ENCODE assay signal across 8 mouse cellular contexts in the genomic region with DNA sequence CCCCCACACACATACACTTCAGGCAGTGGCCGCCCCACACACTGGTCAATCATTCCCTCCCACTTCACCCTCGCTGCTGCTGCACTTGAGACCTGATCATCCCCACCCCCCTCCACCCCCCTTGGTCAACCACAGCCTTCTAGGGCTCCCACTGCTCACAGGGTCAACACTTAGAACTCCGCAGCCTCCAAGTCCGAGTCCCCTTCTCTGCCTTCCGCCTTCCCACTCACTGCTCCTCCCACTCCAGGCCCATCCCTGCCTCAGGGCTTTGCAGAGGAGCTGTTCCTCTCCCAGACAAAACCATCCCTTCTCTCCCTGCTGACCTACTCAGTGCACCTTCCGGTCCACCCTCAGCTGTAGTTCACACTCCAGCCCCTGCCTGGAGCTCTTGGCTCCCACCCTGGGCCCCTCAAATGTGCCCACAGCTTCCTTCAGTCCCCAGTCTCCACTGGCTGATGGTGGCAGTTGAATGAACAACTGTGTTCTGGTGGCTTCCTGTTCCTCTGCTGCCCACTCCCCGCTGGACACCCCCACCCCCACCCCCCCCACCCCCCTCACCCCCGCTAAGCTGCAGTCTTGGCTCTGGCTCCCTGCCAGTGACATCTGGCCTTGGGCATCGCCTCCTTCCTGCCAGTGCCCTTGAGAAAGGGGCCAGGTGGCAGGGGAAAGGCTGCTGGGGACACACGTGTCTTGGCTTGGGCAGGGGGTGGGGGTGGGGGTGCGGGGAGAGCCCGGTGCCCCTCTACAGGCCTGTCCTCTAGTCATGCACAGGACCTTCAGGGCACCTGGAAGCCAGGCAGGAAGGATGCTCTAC. TPM values are rescaled to one million over a fixed set of nuclear protein-coding genes. Genes with fewer than 3 reads are reported as not detected.
DNase-seq lines count a peak whose midpoint lies in the region; ATAC-seq lines count a peak whose summit lies in the region.

No protein-coding gene starts in this region.

- no peak for ATAC-seq in forebrain, embryonic 13.5 days
- 0 out of 2 replicates have a peak, but pooled peaks have one; percentile 5 for ATAC-seq in hindbrain, embryonic 14.5 days (ENCODE audit: low FRiP score)
- peak; percentile 50 for ATAC-seq in lung, embryonic 15.5 days (ENCODE audit: borderline replicate concordance, extremely low read depth, low FRiP score, low TSS enrichment)

- H3K4me1 ChIP-seq in forebrain, embryonic 13.5 days = peaks cover 43% of the 10 kb centered on the region
- H3K4me1 ChIP-seq in hindbrain, embryonic 14.5 days (replicated peaks; ENCODE audit: control insufficient read depth, insufficient read depth, low read length) = peaks cover 30% of the 10 kb centered on the region
- H3K4me1 ChIP-seq in lung, embryonic 15.5 days = peaks cover 49% of the 10 kb centered on the region

- H3K9me3 ChIP-seq in forebrain, embryonic 13.5 days (replicated peaks) = no peaks in the 10 kb centered on the region
- H3K9me3 ChIP-seq in hindbrain, embryonic 14.5 days (ENCODE audit: control insufficient read depth, low read length) = no peaks in the 10 kb centered on the region
- H3K9me3 ChIP-seq in lung, embryonic 15.5 days = no peaks in the 10 kb centered on the region

- 2% methylated on average over 11 of the region's 12 CpGs for WGBS in forebrain, embryonic 13.5 days
- WGBS in hindbrain, embryonic 14.5 days = 6% methylated on average over 12 of the region's 12 CpGs
- 5% methylated on average over 10 of the region's 12 CpGs for WGBS in lung, embryonic 15.5 days

- peak; percentile 59 for DNase-seq in embryo, embryonic 10 days (ENCODE audit: low spot score)
- no peak for DNase-seq in embryo, embryonic 9.5 days (ENCODE audit: extremely low spot score)
- peak; percentile 62 for DNase-seq in ZHBTc4 (ENCODE audit: low read depth, low spot score)
- no peak for DNase-seq in hindbrain, embryonic 14.5 days (ENCODE audit: low spot score)
- peak; percentile 91 for DNase-seq in retina, postnatal 1 day
- DNase-seq in spleen, adult 18-20 months = no peak

- H3K36me3 ChIP-seq in forebrain, embryonic 13.5 days (ENCODE audit: poor library complexity, severe bottlenecking) = no peaks in the 10 kb centered on the region
- H3K36me3 ChIP-seq in hindbrain, embryonic 14.5 days (replicated peaks; ENCODE audit: control insufficient read depth, insufficient read depth) = no peaks in the 10 kb centered on the region
- H3K36me3 ChIP-seq in lung, embryonic 15.5 days = no peaks in the 10 kb centered on the region

- H3K9ac ChIP-seq in forebrain, embryonic 13.5 days = no peak overlapping the region
- peak overlapping the region; percentile 9; the same call in 1 of the 2 replicates for H3K9ac ChIP-seq in hindbrain, embryonic 14.5 days
- H3K9ac ChIP-seq in lung, embryonic 15.5 days = peak overlapping the region; percentile 45

- no peak overlapping the region for H3K4me3 ChIP-seq in forebrain, embryonic 13.5 days
- no peak overlapping the region for H3K4me3 ChIP-seq in hindbrain, embryonic 14.5 days (replicated peaks; ENCODE audit: low read length)
- peak overlapping the region; percentile 30 for H3K4me3 ChIP-seq in lung, embryonic 15.5 days

- peak overlapping the region; percentile 45 for H3K4me2 ChIP-seq in forebrain, embryonic 13.5 days
- H3K4me2 ChIP-seq in hindbrain, embryonic 14.5 days (replicated peaks) = peak overlapping the region; percentile 41
- H3K4me2 ChIP-seq in lung, embryonic 15.5 days = peak overlapping the region; percentile 68

- peak overlapping the region; percentile 48; the same call in 1 of the 2 replicates for H3K27ac ChIP-seq in forebrain, embryonic 13.5 days
- H3K27ac ChIP-seq in hindbrain, embryonic 14.5 days = peak overlapping the region; percentile 38; the same call in 1 of the 2 replicates
- peak overlapping the region; percentile 89 for H3K27ac ChIP-seq in lung, embryonic 15.5 days

- H3K27me3 ChIP-seq in forebrain, embryonic 13.5 days = peaks cover 85% of the 10 kb centered on the region
- peaks cover 48% of the 10 kb centered on the region for H3K27me3 ChIP-seq in hindbrain, embryonic 14.5 days (ENCODE audit: control insufficient read depth, insufficient read depth, low read length)
- peaks cover 17% of the 10 kb centered on the region for H3K27me3 ChIP-seq in lung, embryonic 15.5 days

RNA-seq across cellular contexts. Expression of a gene that starts 3.5 kb away (rescaled TPM):
- 1.8 and 4.1 TPM in 2 replicates for polyA plus RNA-seq in forebrain, embryonic 13.5 days (2015; fragmentation: Nextera tagmentation; extraction: Ambion mirVana)
- polyA plus RNA-seq in hindbrain, embryonic 14.5 days (2014; fragmentation: Nextera tagmentation; extraction: Ambion mirVana) = 4.2 and 4.8 TPM in 2 replicates
- 28.1 and 29.3 TPM in 2 replicates for polyA plus RNA-seq in lung, embryonic 15.5 days (2015; fragmentation: Nextera tagmentation; extraction: Ambion mirVana)

RNA-seq across cellular contexts. Expression of a gene that starts 8.7 kb away (rescaled TPM):
- 2.0 and 3.7 TPM in 2 replicates for polyA plus RNA-seq in forebrain, embryonic 13.5 days (2015; fragmentation: Nextera tagmentation; extraction: Ambion mirVana)
- polyA plus RNA-seq in hindbrain, embryonic 14.5 days (2014; fragmentation: Nextera tagmentation; extraction: Ambion mirVana) = 0.90 and 1.1 TPM in 2 replicates
- polyA plus RNA-seq in lung, embryonic 15.5 days (2015; fragmentation: Nextera tagmentation; extraction: Ambion mirVana) = 0.66 and 0.78 TPM in 2 replicates

RNA-seq across cellular contexts. Expression of a gene that starts 23.0 kb away (rescaled TPM):
- polyA plus RNA-seq in forebrain, embryonic 13.5 days (2015; fragmentation: Nextera tagmentation; extraction: Ambion mirVana) = 15.1 and 17.7 TPM in 2 replicates
- polyA plus RNA-seq in hindbrain, embryonic 14.5 days (2014; fragmentation: Nextera tagmentation; extraction: Ambion mirVana) = 24.5 and 29.7 TPM in 2 replicates
- polyA plus RNA-seq in lung, embryonic 15.5 days (2015; fragmentation: Nextera tagmentation; extraction: Ambion mirVana) = 39.3 and 49.7 TPM in 2 replicates

RNA-seq across cellular contexts. Expression of a gene that starts 30.3 kb away (rescaled TPM):
- polyA plus RNA-seq in forebrain, embryonic 13.5 days (2015; fragmentation: Nextera tagmentation; extraction: Ambion mirVana) = 56.6 and 65.3 TPM in 2 replicates
- polyA plus RNA-seq in hindbrain, embryonic 14.5 days (2014; fragmentation: Nextera tagmentation; extraction: Ambion mirVana) = 39.9 and 42.1 TPM in 2 replicates
- 41.1 TPM in 2 replicates for polyA plus RNA-seq in lung, embryonic 15.5 days (2015; fragmentation: Nextera tagmentation; extraction: Ambion mirVana)

RNA-seq across cellular contexts. Expression of a gene that starts 31.0 kb away (rescaled TPM):
- polyA plus RNA-seq in forebrain, embryonic 13.5 days (2015; fragmentation: Nextera tagmentation; extraction: Ambion mirVana) = 6.4 and 6.9 TPM in 2 replicates
- 11.8 and 12.6 TPM in 2 replicates for polyA plus RNA-seq in hindbrain, embryonic 14.5 days (2014; fragmentation: Nextera tagmentation; extraction: Ambion mirVana)
- polyA plus RNA-seq in lung, embryonic 15.5 days (2015; fragmentation: Nextera tagmentation; extraction: Ambion mirVana) = 8.6 and 9.8 TPM in 2 replicates

Comparison
In these comparisons a context has a peak if more than half of its experiments do, and no peak if none do; other contexts are left out.
1. DNase-seq: peak in embryo, embryonic 10 days (single experiment), ZHBTc4 (single experiment) and retina, postnatal 1 day (single experiment); none in embryo, embryonic 9.5 days (single experiment), hindbrain, embryonic 14.5 days (single experiment) and spleen, adult 18-20 months (0 of 2).
2. H3K27ac ChIP-seq: peak in every context shown above with its lines; median percentile 89 in lung, embryonic 15.5 days; 48 in forebrain, embryonic 13.5 days; 38 in hindbrain, embryonic 14.5 days.
3. Peak in every context shown above with its lines, with median percentiles within 50 percentile points of each other: H3K4me2 ChIP-seq.